Mouse (Mus musculus) gonadal fat pad, adult 2 months (tissue): ENCODE measurements around the gene Selenom. TPM values are rescaled to one million over a fixed set of nuclear protein-coding genes. Genes with fewer than 3 reads are reported as not detected.

ENCODE experiments used
- DNase-seq: peaks from one replicate; pipeline ENCODE4 v3.0.0-alpha.2; 2012; ENCODE audit warnings: low read depth
- polyA plus RNA-seq: library from polyadenylated mRNA; depleted of rRNA; stranded (reverse); fragments of >200 nt; gene quantifications from 2 replicates; pipeline ENCODE4 v1.2.3, GENCODE M21; 2012

Selenom gene
- polyA plus RNA-seq, 1 experiment: 93.3 TPM

GRCm38 (mm10) chr11:3529476-3530252 lies 15.2 kb downstream of the Selenom start:
- DNase-seq: no peak

GRCm38 (mm10) chr11:3530731-3531130 lies 16.2 kb downstream of the Selenom start:
- DNase-seq: no peak

GRCm38 (mm10) chr11:3531634-3532033 lies 17.1 kb downstream of the Selenom start:
- DNase-seq: no peak

GRCm38 (mm10) chr11:3532101-3532931 lies 17.8 kb downstream of the Selenom start:
- no peak for DNase-seq

DNA sequence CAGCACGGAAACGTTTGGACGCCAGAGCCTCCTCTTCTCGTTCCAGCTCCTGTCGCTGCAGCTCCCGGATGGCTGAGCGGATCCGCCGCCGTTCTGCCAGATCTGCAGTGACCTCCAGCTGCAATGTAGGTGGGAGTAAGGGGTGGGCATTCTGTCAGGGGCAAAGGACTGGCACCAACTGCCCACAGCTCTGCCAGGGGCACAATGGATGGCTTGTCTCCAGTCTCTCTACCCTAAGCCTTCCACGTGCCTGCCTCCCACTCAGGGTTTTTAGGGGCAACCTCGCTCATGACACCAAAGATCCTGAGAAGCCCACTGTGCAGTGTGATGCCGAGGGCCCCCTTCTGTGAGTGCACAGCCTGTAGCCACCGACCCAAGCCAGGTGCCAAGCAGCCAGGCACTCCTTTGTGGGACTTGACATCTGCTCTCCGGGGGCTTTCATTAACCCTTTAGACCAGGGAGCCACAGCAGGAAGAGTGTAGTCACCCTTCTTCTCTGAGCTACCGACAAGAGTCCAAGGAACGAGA lies 19.0 kb downstream of the Selenom start:
- DNase-seq: no peak

GRCm38 (mm10) chr11:3534956-3535355 lies 20.5 kb downstream of the Selenom start:
- no peak for DNase-seq

DNA sequence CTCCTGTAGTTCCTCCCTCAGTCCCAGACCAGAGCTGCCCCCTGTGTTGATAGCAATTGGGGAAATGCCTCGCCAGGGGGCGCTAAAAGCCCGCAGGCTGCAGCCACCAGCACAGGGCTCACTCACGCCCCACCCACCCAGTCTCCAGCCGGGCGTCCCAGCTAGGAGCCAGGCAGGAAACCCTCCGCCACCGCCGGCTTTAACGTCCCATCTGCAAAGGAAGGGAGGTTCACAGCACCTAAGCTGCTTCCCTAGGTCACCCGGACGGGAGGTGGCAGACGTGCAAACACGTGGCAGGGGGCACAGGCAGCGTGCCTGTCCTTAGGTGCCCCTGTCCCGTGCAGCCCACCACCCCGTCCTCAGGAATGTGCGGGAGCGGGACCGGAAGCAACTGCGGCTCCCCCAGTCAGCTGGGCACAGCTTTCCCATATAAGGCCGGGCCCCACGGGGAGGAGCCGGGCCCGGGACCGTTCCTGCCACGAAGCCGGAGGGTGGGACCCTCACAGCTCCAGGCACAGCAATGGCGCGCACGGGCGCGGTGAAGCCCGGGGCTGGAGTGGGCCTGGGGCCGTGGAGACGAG lies 21.0 kb downstream of the Selenom start:
- no peak for DNase-seq

- no peak for DNase-seq
These were observed 21.6 kb downstream of the Selenom start for GRCm38 (mm10) chr11:3536082-3536481.

DNA sequence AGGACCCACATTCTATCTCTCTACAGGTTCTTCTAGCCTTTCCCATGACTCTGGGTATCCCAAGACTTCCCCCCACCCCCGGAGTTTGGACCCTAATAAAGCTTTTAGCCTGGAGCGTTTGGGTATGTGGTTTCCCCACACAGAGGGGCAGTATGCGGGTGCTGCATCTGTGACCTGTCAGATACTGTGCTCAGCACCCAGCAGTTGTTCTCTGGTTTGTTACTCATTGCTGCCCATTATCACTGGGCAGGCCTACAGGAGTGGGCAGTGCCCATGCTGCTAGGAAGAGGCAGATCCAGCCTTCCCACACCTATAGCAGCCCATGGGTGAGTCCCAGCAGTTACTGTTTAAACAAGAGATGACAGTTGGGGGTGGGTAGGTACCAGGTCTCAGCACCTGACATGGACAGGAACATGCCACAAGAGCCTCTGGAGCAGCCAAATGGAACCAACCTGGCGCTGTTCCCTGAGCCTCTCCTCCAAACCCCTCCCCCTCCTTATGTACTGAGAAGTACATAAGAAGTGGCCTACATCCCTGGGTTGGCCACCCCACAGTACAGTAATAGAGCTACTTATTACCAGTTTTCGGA lies 22.4 kb downstream of the Selenom start:
- DNase-seq: no peak

GRCm38 (mm10) chr11:3537711-3538110 lies 23.2 kb downstream of the Selenom start:
- DNase-seq: no peak

DNA sequence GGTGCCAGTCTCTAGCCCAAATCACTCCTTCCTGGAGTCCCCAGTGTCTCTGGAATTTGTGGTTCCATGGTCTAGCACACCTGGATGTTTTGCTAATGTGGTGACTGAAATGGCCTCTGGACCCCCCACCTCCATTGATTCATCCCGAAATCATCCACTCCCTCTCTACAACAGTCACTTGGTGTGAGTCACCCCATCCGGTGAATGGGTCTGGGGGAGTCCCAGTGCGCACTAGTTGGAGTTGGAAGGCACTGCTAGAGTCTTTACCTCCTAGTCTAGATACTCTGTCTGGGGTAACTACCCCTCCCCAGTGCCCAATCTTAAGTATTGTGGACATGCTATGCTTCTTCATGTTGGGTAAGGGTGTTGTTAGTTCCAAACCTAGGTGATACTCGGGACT lies 23.9 kb downstream of the Selenom start:
- DNase-seq: no peak

- no peak for DNase-seq
These were observed 24.8 kb downstream of the Selenom start for GRCm38 (mm10) chr11:3539111-3539825.

GRCm38 (mm10) chr11:3539826-3540196 lies 25.3 kb downstream of the Selenom start:
- no peak for DNase-seq

GRCm38 (mm10) chr11:3540451-3541085 lies 26.1 kb downstream of the Selenom start, which contains the start of gene Smtn:
Smtn (minus strand) TSS chr11:3540612.
- DNase-seq: no peak

DNA sequence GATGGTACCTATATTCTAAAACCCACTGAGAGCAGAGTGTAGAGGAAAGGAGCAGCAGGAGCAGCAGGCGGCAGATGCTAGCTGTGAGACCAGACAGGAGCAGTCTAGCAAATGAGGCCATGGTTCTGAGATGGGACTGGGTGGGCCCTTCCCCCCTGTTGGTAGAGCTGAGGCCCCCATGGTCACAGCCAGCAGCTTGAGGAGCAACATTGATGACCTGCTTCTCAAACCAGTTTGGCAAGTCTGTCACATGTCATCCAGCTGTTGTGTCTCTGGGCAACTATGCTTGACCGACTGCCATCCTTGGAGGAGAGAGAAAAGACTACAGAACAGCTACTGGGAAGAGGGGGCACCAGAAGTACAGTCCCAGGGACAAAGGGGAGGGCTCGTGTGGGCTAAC lies 27.4 kb downstream of the Selenom start:
- DNase-seq: no peak

DNA sequence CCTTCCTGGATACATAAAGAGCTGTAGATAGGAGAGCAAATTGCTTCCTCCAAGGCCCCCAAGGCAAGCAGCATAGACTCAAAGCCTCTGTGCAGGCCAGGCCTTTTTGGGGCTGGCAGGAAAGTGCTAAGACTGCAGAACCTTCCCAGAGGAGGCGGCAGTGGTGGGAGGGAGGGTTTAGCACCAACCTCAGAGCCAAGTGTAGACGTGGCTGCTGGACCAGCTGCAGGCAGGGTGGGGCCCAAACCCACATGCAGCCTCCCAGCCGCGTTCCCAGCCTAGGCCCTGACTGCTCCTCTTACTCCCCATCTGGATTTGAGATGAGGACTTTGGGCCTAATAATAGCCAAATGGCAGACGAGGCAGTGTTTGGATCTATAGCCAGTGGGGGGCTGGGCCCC lies 28.5 kb downstream of the Selenom start:
- no peak for DNase-seq

- DNase-seq: no peak
These were observed 29.9 kb downstream of the Selenom start for GRCm38 (mm10) chr11:3544409-3544808.

DNA sequence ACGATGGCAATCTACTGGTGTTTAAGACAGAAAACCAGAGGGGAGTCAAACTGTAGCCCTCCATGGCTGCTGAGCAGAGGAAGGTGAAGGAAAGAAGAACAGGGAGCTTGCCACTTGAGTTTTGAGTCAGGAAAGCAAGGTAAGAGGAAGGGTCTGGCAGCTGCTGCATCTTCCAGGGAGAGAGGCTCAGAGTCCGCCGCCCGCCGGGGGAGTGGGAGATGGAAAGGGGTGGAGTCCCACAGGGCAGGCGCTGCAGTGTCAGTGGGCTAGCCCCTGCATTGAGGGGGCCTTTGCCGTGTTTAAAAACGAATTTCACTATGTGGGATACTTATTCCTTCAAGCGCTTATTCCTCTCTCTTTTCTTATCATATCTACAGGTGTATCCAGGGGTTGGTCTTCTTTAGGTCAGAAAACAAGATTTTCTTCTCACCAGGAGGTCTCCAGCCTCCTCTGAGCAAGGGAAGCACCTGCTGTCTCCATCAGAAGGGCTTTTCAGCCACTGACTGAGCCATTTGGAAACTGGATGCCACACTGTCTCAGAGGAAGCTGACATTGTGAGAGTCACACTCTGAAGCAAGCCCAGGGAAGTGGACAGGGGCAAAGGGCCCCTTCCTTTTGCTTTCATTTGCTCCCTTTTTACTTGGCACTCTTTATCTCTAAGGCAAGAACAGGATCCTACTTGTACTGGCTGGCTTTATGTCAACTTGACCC lies 31.2 kb downstream of the Selenom start:
- DNase-seq: no peak

GRCm38 (mm10) chr11:3546242-3546562 lies 31.7 kb downstream of the Selenom start:
- DNase-seq: no peak

GRCm38 (mm10) chr11:3547047-3547446 lies 32.6 kb downstream of the Selenom start:
- no peak for DNase-seq
